Mouse (Mus musculus): Measurements from ENCODE around the gene Gm19668.

DNA sequence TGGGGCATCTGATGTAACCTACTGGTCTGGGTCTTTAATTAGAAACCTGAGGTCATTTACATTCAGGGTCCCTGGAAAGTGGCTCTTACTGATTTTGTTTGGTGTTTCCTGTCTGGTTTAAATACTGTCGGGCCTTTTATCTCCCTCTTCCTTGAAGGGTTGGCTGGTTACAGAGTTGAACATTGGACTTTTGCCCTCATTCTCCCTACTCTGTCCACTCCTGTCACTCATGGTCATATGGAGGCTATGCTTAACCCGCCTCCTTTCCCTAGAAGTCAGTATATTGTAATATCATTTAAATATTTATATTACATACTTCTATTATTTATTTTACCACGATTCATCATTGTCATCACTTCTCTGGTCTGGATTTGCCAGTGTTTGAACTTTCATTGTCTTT is 5.2 kb upstream of the Gm19668 start:
- TF ChIP-seq CTCF (IDR thresholded peaks at IDR 0.05; ENCODE audit: low read depth) (no peak), EP300 (IDR thresholded peaks at IDR 0.05; ENCODE audit: low read depth) (no peak)
